Mouse (Mus musculus) adrenal gland, postnatal 36 days (tissue): ENCODE results near the gene Tcte2. TPM values are rescaled to one million over a fixed set of nuclear protein-coding genes. Genes with fewer than 3 reads are reported as not detected.

Source experiments
- total RNA-seq, 2 experiments: library from RNA; stranded (reverse); gene quantifications; 2 replicates each; pipeline ENCODE4 v1.2.3; 2021

Gene Tcte2
- total RNA-seq, 2 experiments from 2014 or later = 3.0 to 5.5 TPM

Other genes starting within 250 kb of the Tcte2 start
- 100 to 1,000 TPM in 1 of 2 experiments, 10 to 100 TPM in 1; 67.3 to 109 TPM for gene Afdn, start 1.3 kb downstream of the Tcte2 start, total RNA-seq
- under 1 TPM in 1 of 2 experiments, not detected in 1; 0.20 TPM for gene Gm7168, start 186.5 kb upstream of the Tcte2 start, total RNA-seq
- not detected for gene Gm7356, start 241.9 kb upstream of the Tcte2 start, total RNA-seq